Mouse (Mus musculus) embryonic facial prominence, embryonic 14.5 days (tissue): ENCODE measurements around the gene Pon1. TPM values are rescaled to one million over a fixed set of nuclear protein-coding genes. Genes with fewer than 3 reads are reported as not detected.

ENCODE experiments used
- ATAC-seq: fragments of 200-750 bp; cut with Nextera tagmentation; 2 replicates; pipeline ENCODE4 v1.8.0; 2017; ENCODE audit warnings: low read depth, moderate number of reproducible peaks, moderate TSS enrichment
- DNase-seq: peaks from one replicate; pipeline ENCODE4 v3.0.0-alpha.2; 2015; ENCODE audit warnings: low spot score
- H3K27ac ChIP-seq: fragments of 300-500 bp; sonication (generic); replicated peaks from 2 replicates; pipeline ENCODE4 v1.5.1; 2014; ENCODE audit warnings: low read depth, mild to moderate bottlenecking, low read length, moderate library complexity
- H3K27me3 ChIP-seq: fragments of 300-500 bp; sonication (generic); replicated peaks from 2 replicates; pipeline ENCODE4 v1.6.1; 2014; ENCODE audit warnings: low read length; ENCODE audit not compliant: control insufficient read depth, insufficient read depth
- H3K36me3 ChIP-seq: fragments of 300-500 bp; sonication (generic); 2 replicates; pipeline ENCODE4 v1.6.1; 2014; ENCODE audit warnings: low read length, mixed read lengths; ENCODE audit not compliant: control insufficient read depth, insufficient read depth
- H3K4me1 ChIP-seq: fragments of 300-500 bp; sonication (generic); 2 replicates; pipeline ENCODE4 v1.6.1; 2014; ENCODE audit warnings: antibody characterized with exemption, low read length; ENCODE audit not compliant: control insufficient read depth, insufficient read depth
- H3K4me2 ChIP-seq: fragments of 300-500 bp; sonication (generic); 2 replicates; pipeline ENCODE4 v1.6.1; 2014; ENCODE audit warnings: low read depth, mild to moderate bottlenecking, low read length, moderate library complexity, mixed read lengths
- H3K4me3 ChIP-seq: fragments of 300-500 bp; sonication (generic); 2 replicates; pipeline ENCODE4 v1.5.1; 2014; ENCODE audit warnings: low read depth, mild to moderate bottlenecking, low read length
- H3K9ac ChIP-seq: fragments of 300-500 bp; sonication (generic); 2 replicates; pipeline ENCODE4 v1.6.1; 2014; ENCODE audit warnings: low read depth, mild to moderate bottlenecking, low read length, moderate library complexity, mixed read lengths
- H3K9me3 ChIP-seq: fragments of 300-500 bp; sonication (generic); 2 replicates; pipeline ENCODE4 v1.6.1; 2016; ENCODE audit warnings: low read length; ENCODE audit not compliant: control insufficient read depth
- WGBS: fragments of 180-500 bp; shearing (Covaris S2); extraction: QIAGEN DNeasy Blood & Tissue Kit; methylation state at CpG from one replicate; pipeline ENCODE4 v1.1.7; 2014; 5-methylcytosine and 5-hydroxymethylcytosine counted together
- polyA plus RNA-seq: library from polyadenylated mRNA; unstranded; fragments of >200 nt; fragmentation: Nextera tagmentation; extraction: Ambion mirVana; gene quantifications from 2 replicates; pipeline ENCODE4 v1.2.1, GENCODE M21; 2014

Pon1 gene
- polyA plus RNA-seq, 1 experiment from 2014 or later, result 3.9 TPM

- no peaks in the 10 kb centered on the region for H3K4me1 ChIP-seq
- no peaks in the 10 kb centered on the region for H3K27me3 ChIP-seq
- H3K4me2 ChIP-seq, result no peak overlapping the region
- ATAC-seq, result no peak
- H3K4me3 ChIP-seq, result no peak overlapping the region
- WGBS, result 89% methylated on average over 4 of the region's 4 CpGs
- no peaks in the 10 kb centered on the region for H3K36me3 ChIP-seq
- no peaks in the 10 kb centered on the region for H3K9me3 ChIP-seq
- no peak for DNase-seq
- H3K27ac ChIP-seq, result no peak overlapping the region
- no peak overlapping the region for H3K9ac ChIP-seq
Measured at GRCm38 (mm10) chr6:5171418-5171817, 22.3 kb downstream of the Pon1 start.

GRCm38 (mm10) chr6:5168158-5168557 lies 25.6 kb downstream of the Pon1 start:
- DNase-seq (no peak), ATAC-seq (no peak)
- H3K9ac ChIP-seq, result no peak overlapping the region
- no peak overlapping the region for H3K27ac ChIP-seq
- H3K36me3 ChIP-seq, result no peaks in the 10 kb centered on the region
- H3K4me1 ChIP-seq, result peaks cover 9% of the 10 kb centered on the region; the same call in 1 of the 2 replicates
- WGBS, result 83% methylated on average over 9 of the region's 9 CpGs
- no peak overlapping the region for H3K4me3 ChIP-seq
- no peaks in the 10 kb centered on the region for H3K9me3 ChIP-seq
- H3K27me3 ChIP-seq, result no peaks in the 10 kb centered on the region
- no peak overlapping the region for H3K4me2 ChIP-seq

GRCm38 (mm10) chr6:5167051-5167677 lies 26.6 kb downstream of the Pon1 start:
- Histone ChIP-seq H3K9ac (no peak overlapping the region; the same call in 1 of the 2 replicates), H3K4me3 (no peak overlapping the region), H3K4me2 (no peak overlapping the region), H3K9me3 (no peaks in the 10 kb centered on the region), H3K27ac (no peak overlapping the region), H3K4me1 (peaks cover 9% of the 10 kb centered on the region; the same call in 1 of the 2 replicates), H3K27me3 (no peaks in the 10 kb centered on the region), H3K36me3 (no peaks in the 10 kb centered on the region)
- DNase-seq (no peak), ATAC-seq (no peak)
- WGBS, result 59% methylated on average over 14 of the region's 14 CpGs

GRCm38 (mm10) chr6:5164855-5165254 lies 28.9 kb downstream of the Pon1 start:
- WGBS, result 54% methylated on average over 9 of the region's 9 CpGs
- no peak overlapping the region for H3K4me2 ChIP-seq

DNA sequence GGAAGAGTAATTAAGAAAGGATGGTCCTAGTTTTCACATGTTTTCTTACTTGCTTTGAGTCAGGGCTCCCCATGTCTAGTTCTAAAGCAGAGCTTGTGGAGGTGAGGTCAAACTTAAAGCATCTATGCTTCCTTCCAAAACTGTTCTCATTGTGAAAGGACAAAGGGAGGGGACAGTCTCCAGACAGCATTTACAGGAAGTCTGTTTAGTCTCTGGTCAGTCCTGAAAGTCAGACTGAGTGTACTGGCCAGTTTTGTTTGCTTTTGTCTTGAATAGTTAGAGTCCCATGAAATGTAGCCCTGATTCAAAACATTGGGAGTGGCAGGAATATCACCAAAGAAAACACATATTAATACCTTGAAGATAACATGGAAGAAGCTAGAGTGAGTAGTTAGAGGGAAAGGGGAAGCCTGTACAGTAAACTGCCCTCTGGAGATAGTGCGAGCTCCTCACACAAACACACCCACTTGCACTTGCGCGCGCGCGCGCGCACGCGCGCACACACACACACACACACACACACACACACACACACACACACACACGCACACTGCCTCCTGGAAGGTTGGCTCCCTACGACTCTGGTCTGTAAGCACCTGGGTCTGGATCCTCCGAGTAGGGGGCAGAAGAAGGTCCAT lies 30.1 kb downstream of the Pon1 start:
- Histone ChIP-seq H3K27me3 (no peaks in the 10 kb centered on the region), H3K4me3 (no peak overlapping the region), H3K27ac (no peak overlapping the region), H3K9ac (no peak overlapping the region), H3K9me3 (no peaks in the 10 kb centered on the region), H3K4me2 (no peak overlapping the region), H3K36me3 (peaks cover 13% of the 10 kb centered on the region), H3K4me1 (peaks cover 9% of the 10 kb centered on the region; the same call in 1 of the 2 replicates)
- ATAC-seq, result no peak
- 96% methylated on average over 14 of the region's 14 CpGs for WGBS
- no peak for DNase-seq

More at GRCm38 (mm10) chr6:5164855-5165254, 28.9 kb downstream of the Pon1 start:
- H3K4me1 ChIP-seq, result peaks cover 9% of the 10 kb centered on the region; the same call in 1 of the 2 replicates
- no peak overlapping the region for H3K27ac ChIP-seq
- DNase-seq (no peak), ATAC-seq (no peak)
- H3K9me3 ChIP-seq, result no peaks in the 10 kb centered on the region
- no peak overlapping the region for H3K4me3 ChIP-seq
- H3K9ac ChIP-seq, result no peak overlapping the region
- H3K36me3 ChIP-seq, result peaks cover 2% of the 10 kb centered on the region
- H3K27me3 ChIP-seq, result no peaks in the 10 kb centered on the region

DNA sequence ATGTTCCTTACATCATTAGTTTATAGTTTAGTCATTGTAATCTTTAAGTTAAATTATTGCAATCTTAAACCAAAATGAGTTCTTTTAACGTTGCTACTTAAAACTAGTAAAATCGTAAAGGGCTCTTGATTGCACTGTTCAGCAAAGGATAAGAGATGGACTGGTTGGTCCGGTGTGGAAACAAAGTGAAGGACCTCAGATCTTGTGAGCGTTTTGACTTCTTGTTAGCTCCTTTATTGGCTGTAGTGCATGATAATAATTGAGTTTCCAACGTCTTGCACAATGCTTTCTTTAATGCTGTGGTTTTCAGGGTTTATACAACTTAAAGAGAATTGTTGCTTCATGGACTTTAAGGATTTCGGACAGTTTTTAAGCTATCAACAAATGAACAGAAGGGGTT lies 31.7 kb downstream of the Pon1 start:
- Histone ChIP-seq H3K4me2 (no peak overlapping the region), H3K4me1 (peaks cover 9% of the 10 kb centered on the region; the same call in 1 of the 2 replicates), H3K4me3 (no peak overlapping the region), H3K27me3 (no peaks in the 10 kb centered on the region), H3K9me3 (no peaks in the 10 kb centered on the region), H3K36me3 (peaks cover 18% of the 10 kb centered on the region), H3K9ac (no peak overlapping the region), H3K27ac (no peak overlapping the region)
- 81% methylated on average over 6 of the region's 6 CpGs for WGBS
- DNase-seq (no peak), ATAC-seq (no peak)

GRCm38 (mm10) chr6:5159385-5159791 lies 34.4 kb downstream of the Pon1 start:
- H3K36me3 ChIP-seq, result peaks cover 29% of the 10 kb centered on the region
- H3K4me1 ChIP-seq, result no peaks in the 10 kb centered on the region
- 78% methylated on average over 7 of the region's 7 CpGs for WGBS
- H3K27me3 ChIP-seq, result no peaks in the 10 kb centered on the region
- H3K27ac ChIP-seq, result 0 out of 2 replicates have a peak overlapping the region, but pooled peaks have one; percentile 10
- H3K4me2 ChIP-seq, result no peak overlapping the region
- DNase-seq, result peak; percentile 29
- ATAC-seq, result no peak
- H3K9me3 ChIP-seq, result no peaks in the 10 kb centered on the region
- H3K4me3 ChIP-seq, result no peak overlapping the region
- H3K9ac ChIP-seq, result no peak overlapping the region

GRCm38 (mm10) chr6:5156541-5157425 lies 37.0 kb downstream of the Pon1 start:
- WGBS, result 85% methylated on average over 6 of the region's 6 CpGs
- no peak overlapping the region for H3K4me2 ChIP-seq
- ATAC-seq (no peak), DNase-seq (no peak)
- peaks cover 29% of the 10 kb centered on the region for H3K36me3 ChIP-seq
- no peaks in the 10 kb centered on the region for H3K27me3 ChIP-seq
- H3K4me3 ChIP-seq, result no peak overlapping the region
- no peak overlapping the region for H3K9ac ChIP-seq
- no peaks in the 10 kb centered on the region for H3K4me1 ChIP-seq
- H3K27ac ChIP-seq, result 0 out of 2 replicates have a peak overlapping the region, but pooled peaks have one; percentile 16
- H3K9me3 ChIP-seq, result no peaks in the 10 kb centered on the region
